Mouse (Mus musculus): ENCODE results near the gene Tmem53. TPM values are rescaled to one million over a fixed set of nuclear protein-coding genes. Genes with fewer than 3 reads are reported as not detected.

Gene Tmem53
- polyA plus RNA-seq (2015; fragmentation: Nextera tagmentation; extraction: Ambion mirVana), result 10.0 and 11.3 TPM in 2 replicates

- Histone ChIP-seq H3K9me3 (no peaks in the 10 kb centered on the region), H3K36me3 (no peaks in the 10 kb centered on the region), H3K4me1 (peaks cover 25% of the 10 kb centered on the region), H3K27me3 (no peaks in the 10 kb centered on the region), H3K9ac (peak within 1 kb of the TSS; percentile 66), H3K27ac (peak within 1 kb of the TSS; percentile 88), H3K4me3 (peak within 1 kb of the TSS; percentile 63), H3K4me2 (replicated peaks) (peak within 1 kb of the TSS; percentile 70)
- WGBS, result under 1% methylated on average over 39 of the region's 43 CpGs
- peak; percentile 98 for ATAC-seq (ENCODE audit: low FRiP score, low read depth)
Observed at GRCm38 (mm10) chr4:117251801-117252316, at the start of gene Tmem53, which contains the start of gene Armh1. Gene Tmem53, plus strand, starts transcription at chr4:117251951. Gene Armh1, minus strand, starts transcription at chr4:117252125.

- Histone ChIP-seq H3K4me3 (peak overlapping the region; percentile 36), H3K4me2 (replicated peaks) (peak overlapping the region; percentile 60), H3K9ac (peak overlapping the region; percentile 40), H3K27me3 (no peaks in the 10 kb centered on the region), H3K9me3 (no peaks in the 10 kb centered on the region), H3K4me1 (no peaks in the 10 kb centered on the region), H3K27ac (peak overlapping the region; percentile 79), H3K36me3 (no peaks in the 10 kb centered on the region)
- ATAC-seq (ENCODE audit: low FRiP score, low read depth), result peak; percentile 89
- WGBS, result 1% methylated on average over 25 of the region's 25 CpGs
Observed at GRCm38 (mm10) chr4:117202046-117202991, 49.4 kb upstream of the Tmem53 start.

GRCm38 (mm10) chr4:117202992-117203354 lies 48.8 kb upstream of the Tmem53 start:
- Histone ChIP-seq H3K9me3 (no peaks in the 10 kb centered on the region), H3K4me1 (no peaks in the 10 kb centered on the region), H3K4me2 (replicated peaks) (peak overlapping the region; percentile 60), H3K36me3 (no peaks in the 10 kb centered on the region), H3K9ac (no peak overlapping the region), H3K4me3 (no peak overlapping the region), H3K27me3 (no peaks in the 10 kb centered on the region), H3K27ac (peak overlapping the region; percentile 79)
- WGBS, result 65% methylated on average over 4 of the region's 4 CpGs
- no peak; the same call in 1 of the 2 replicates for ATAC-seq (ENCODE audit: low FRiP score, low read depth)

DNA sequence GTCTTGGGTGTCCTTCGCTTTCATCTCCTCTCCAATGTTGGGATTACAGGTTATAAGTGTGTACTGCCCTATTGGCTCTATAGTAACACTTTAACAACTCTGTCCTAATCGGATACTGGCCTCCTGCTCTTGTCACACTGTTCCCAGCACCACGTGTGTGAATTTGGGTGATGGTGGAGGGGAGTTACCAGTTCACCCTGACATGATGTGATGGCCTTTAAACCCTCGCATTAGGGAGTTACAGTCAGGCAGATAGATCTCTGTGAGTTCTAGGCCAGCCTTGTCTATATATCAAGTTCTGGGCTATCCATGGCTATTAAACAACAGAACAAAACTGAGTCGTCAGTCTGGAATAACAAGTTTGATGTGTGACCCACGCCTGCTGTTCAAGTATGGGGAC lies 42.2 kb upstream of the Tmem53 start:
- H3K27ac ChIP-seq, result no peak overlapping the region
- no peak overlapping the region for H3K9ac ChIP-seq
- H3K36me3 ChIP-seq, result no peaks in the 10 kb centered on the region
- no peak overlapping the region for H3K4me2 ChIP-seq (replicated peaks)
- H3K27me3 ChIP-seq, result no peaks in the 10 kb centered on the region
- no peaks in the 10 kb centered on the region for H3K9me3 ChIP-seq
- H3K4me3 ChIP-seq, result no peak overlapping the region
- ATAC-seq (ENCODE audit: low FRiP score, low read depth), result no peak
- WGBS, result 79% methylated on average over 6 of the region's 6 CpGs
- H3K4me1 ChIP-seq, result no peaks in the 10 kb centered on the region

DNA sequence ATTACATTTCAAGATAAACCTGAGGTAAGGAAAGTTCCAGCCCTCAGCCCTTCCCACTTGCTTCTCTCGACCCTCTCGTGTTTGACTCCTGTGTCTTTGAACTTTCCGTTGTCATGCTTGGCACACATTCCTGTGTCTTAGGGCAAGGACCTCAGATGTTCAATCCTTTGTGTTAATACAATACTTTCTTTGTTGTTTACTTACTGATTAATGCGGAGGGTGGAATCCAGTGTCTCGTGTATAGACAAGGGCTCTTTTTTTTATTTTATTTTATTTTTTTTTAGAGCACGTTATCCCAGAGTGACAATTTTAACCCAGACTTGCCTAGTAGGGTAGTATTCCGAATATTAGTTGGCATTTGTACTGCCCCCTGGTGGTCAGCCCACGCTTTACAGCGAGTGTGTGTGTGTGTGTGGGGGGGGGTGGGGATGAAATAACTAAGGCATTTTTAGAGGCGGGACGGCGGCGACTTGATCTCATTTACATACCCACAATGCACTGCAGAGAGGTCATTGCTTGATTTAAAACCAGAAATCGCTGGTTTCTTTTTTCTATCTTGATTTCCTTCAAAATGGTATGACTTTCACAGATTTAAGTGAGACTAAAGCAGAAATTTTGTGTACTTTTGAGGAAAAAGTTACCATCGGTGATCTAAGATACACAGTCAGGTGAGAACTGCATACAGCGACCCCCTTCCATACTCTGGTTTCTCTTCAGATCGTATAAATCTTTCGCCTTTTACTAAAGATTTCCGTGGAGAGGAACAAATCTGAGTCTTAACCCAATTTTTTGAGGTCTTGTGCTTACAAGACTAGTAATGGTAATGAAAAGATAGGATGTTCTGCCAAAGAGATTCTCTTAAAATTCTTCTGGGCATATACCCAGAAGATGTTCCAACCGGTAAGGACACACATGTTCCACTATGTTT lies 41.3 kb upstream of the Tmem53 start:
- 5% methylated on average over 20 of the region's 20 CpGs for WGBS
- Histone ChIP-seq H3K36me3 (no peaks in the 10 kb centered on the region), H3K4me2 (replicated peaks) (no peak overlapping the region), H3K9ac (no peak overlapping the region), H3K4me1 (no peaks in the 10 kb centered on the region), H3K9me3 (no peaks in the 10 kb centered on the region), H3K27me3 (no peaks in the 10 kb centered on the region), H3K27ac (no peak overlapping the region), H3K4me3 (no peak overlapping the region)
- ATAC-seq (ENCODE audit: low FRiP score, low read depth), result no peak; the same call in 1 of the 2 replicates

GRCm38 (mm10) chr4:117214250-117214649 lies 37.5 kb upstream of the Tmem53 start:
- no peak overlapping the region for H3K9ac ChIP-seq
- H3K27me3 ChIP-seq, result no peaks in the 10 kb centered on the region
- ATAC-seq (ENCODE audit: low FRiP score, low read depth), result no peak
- no peaks in the 10 kb centered on the region for H3K36me3 ChIP-seq
- 0 out of 2 replicates have a peak, but pooled peaks cover 3% of the 10 kb centered on the region for H3K4me1 ChIP-seq
- no peak overlapping the region for H3K27ac ChIP-seq
- 84% methylated on average over 6 of the region's 6 CpGs for WGBS
- no peak overlapping the region for H3K4me3 ChIP-seq
- no peak overlapping the region for H3K4me2 ChIP-seq (replicated peaks)
- no peaks in the 10 kb centered on the region for H3K9me3 ChIP-seq

DNA sequence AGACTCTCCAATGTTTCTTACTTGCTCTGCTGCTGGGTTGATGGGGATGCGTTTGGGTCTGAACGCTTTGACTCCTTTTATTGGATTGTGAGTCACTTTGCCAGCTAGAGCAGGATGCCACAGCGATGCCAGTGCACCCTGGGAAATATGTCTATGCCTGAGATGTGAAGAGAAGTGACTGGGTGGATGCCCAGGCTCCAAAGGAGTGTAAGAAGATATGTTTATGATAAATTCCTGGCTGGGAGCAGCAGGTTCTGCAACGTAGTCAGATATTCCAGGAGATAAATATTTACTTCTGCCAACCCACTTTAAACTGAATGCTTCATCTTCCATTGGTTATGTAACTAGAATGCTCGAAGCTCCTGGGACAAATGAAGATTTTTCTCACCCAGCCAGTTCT lies 34.7 kb upstream of the Tmem53 start:
- H3K36me3 ChIP-seq, result no peaks in the 10 kb centered on the region
- H3K27me3 ChIP-seq, result no peaks in the 10 kb centered on the region
- no peaks in the 10 kb centered on the region for H3K9me3 ChIP-seq
- no peak overlapping the region for H3K4me3 ChIP-seq
- 0 out of 2 replicates have a peak, but pooled peaks cover 3% of the 10 kb centered on the region for H3K4me1 ChIP-seq
- no peak for ATAC-seq (ENCODE audit: low FRiP score, low read depth)
- no peak overlapping the region for H3K27ac ChIP-seq
- 77% methylated on average over 5 of the region's 5 CpGs for WGBS
- no peak overlapping the region for H3K4me2 ChIP-seq (replicated peaks)
- no peak overlapping the region for H3K9ac ChIP-seq

- no peak overlapping the region for H3K27ac ChIP-seq
- H3K4me1 ChIP-seq, result 0 out of 2 replicates have a peak, but pooled peaks cover 3% of the 10 kb centered on the region
- H3K9ac ChIP-seq, result no peak overlapping the region
- peak; percentile 57; the same call in 1 of the 2 replicates for ATAC-seq (ENCODE audit: low FRiP score, low read depth)
- 38% methylated on average over 10 of the region's 10 CpGs for WGBS
- H3K4me2 ChIP-seq (replicated peaks), result no peak overlapping the region
- no peak overlapping the region for H3K4me3 ChIP-seq
- no peaks in the 10 kb centered on the region for H3K9me3 ChIP-seq
- H3K36me3 ChIP-seq, result no peaks in the 10 kb centered on the region
- H3K27me3 ChIP-seq, result no peaks in the 10 kb centered on the region
Observed at GRCm38 (mm10) chr4:117218517-117219219, 33.1 kb upstream of the Tmem53 start.

GRCm38 (mm10) chr4:117220741-117221515 lies 30.8 kb upstream of the Tmem53 start:
- 72% methylated on average over 9 of the region's 9 CpGs for WGBS

GRCm38 (mm10) chr4:117221836-117222235 lies 29.9 kb upstream of the Tmem53 start:
- H3K4me1 ChIP-seq, result 0 out of 2 replicates have a peak, but pooled peaks cover 3% of the 10 kb centered on the region
- no peak for ATAC-seq (ENCODE audit: low FRiP score, low read depth)
- no peaks in the 10 kb centered on the region for H3K36me3 ChIP-seq
- no peaks in the 10 kb centered on the region for H3K9me3 ChIP-seq
- H3K4me2 ChIP-seq (replicated peaks), result no peak overlapping the region
- H3K27ac ChIP-seq, result no peak overlapping the region
- no peak overlapping the region for H3K4me3 ChIP-seq
- WGBS, result 82% methylated on average over 9 of the region's 9 CpGs
- no peaks in the 10 kb centered on the region for H3K27me3 ChIP-seq
- H3K9ac ChIP-seq, result no peak overlapping the region

More at GRCm38 (mm10) chr4:117220741-117221515, 30.8 kb upstream of the Tmem53 start:
- ATAC-seq (ENCODE audit: low FRiP score, low read depth), result no peak
- no peak overlapping the region for H3K4me2 ChIP-seq (replicated peaks)
- no peak overlapping the region for H3K4me3 ChIP-seq
- no peaks in the 10 kb centered on the region for H3K27me3 ChIP-seq
- H3K9me3 ChIP-seq, result no peaks in the 10 kb centered on the region
- H3K36me3 ChIP-seq, result no peaks in the 10 kb centered on the region
- no peak overlapping the region for H3K27ac ChIP-seq
- H3K9ac ChIP-seq, result no peak overlapping the region
- 0 out of 2 replicates have a peak, but pooled peaks cover 3% of the 10 kb centered on the region for H3K4me1 ChIP-seq
